Mouse (Mus musculus) inflammation-experienced regulatory T-cells, adult 6 months (primary cell): ENCODE results near the gene Stat4. TPM values are rescaled to one million over a fixed set of nuclear protein-coding genes. Genes with fewer than 3 reads are reported as not detected.

Experiments
- ATAC-seq: one replicate; pipeline ENCODE4 v1.8.0; 2017
- polyA plus RNA-seq, 3 experiments: library from polyadenylated mRNA; unstranded; fragments of 100-300 nt; shearing (Covaris generic); gene quantifications; one replicate each; pipeline ENCODE4 v1.2.1; 2017

Stat4 gene
- polyA plus RNA-seq, 3 experiments from 2014 or later: 154 to 191 (median 177) TPM

- no peak for ATAC-seq
These were observed 160.5 kb downstream of the Stat4 start for GRCm38 (mm10) chr1:52147431-52147830.

- ATAC-seq: no peak
These were observed 161.2 kb downstream of the Stat4 start for GRCm38 (mm10) chr1:52148178-52148577.

GRCm38 (mm10) chr1:52148696-52149095 is 161.7 kb downstream of the Stat4 start:
- ATAC-seq: no peak

- ATAC-seq: no peak
These were observed 163.0 kb downstream of the Stat4 start for GRCm38 (mm10) chr1:52149934-52150346.

GRCm38 (mm10) chr1:52150676-52151075 is 163.7 kb downstream of the Stat4 start:
- ATAC-seq: peak; percentile 19

- no peak for ATAC-seq
These were observed 164.2 kb downstream of the Stat4 start for GRCm38 (mm10) chr1:52151166-52151565.

GRCm38 (mm10) chr1:52152369-52152768 is 165.4 kb downstream of the Stat4 start:
- no peak for ATAC-seq

GRCm38 (mm10) chr1:52152936-52153335 is 166.0 kb downstream of the Stat4 start:
- no peak for ATAC-seq

GRCm38 (mm10) chr1:52154890-52155289 is 167.9 kb downstream of the Stat4 start:
- no peak for ATAC-seq

GRCm38 (mm10) chr1:52156351-52156750 is 169.4 kb downstream of the Stat4 start:
- ATAC-seq: no peak

Other genes starting within 250 kb of the Stat4 start
- 1 to 10 TPM in 1 of 3 experiments, under 1 TPM in 1, not detected in 1; 0.41 to 1.3 TPM for gene Myo1b, start 71.1 kb upstream of the Stat4 start, polyA plus RNA-seq
- gene Stat1, start 132.3 kb downstream of the Stat4 start, polyA plus RNA-seq: 1,000 to 10,000 TPM in 2 of 3 experiments, 100 to 1,000 TPM in 1; 639 to 1,069 (median 1,003) TPM
- gene Gls, start 246.1 kb downstream of the Stat4 start, polyA plus RNA-seq: 10 to 100 TPM; 54.1 to 79.4 (median 63.3) TPM